Mouse (Mus musculus) kidney, adult 2 months (tissue): ENCODE results near the gene Cbarp. TPM values are rescaled to one million over a fixed set of nuclear protein-coding genes. Genes with fewer than 3 reads are reported as not detected.

Experiments
- DNase-seq: peaks from one replicate; pipeline ENCODE4 v3.0.0; 2021
- H3K27ac ChIP-seq: fragments of 200-500 bp; 2 replicates; pipeline ENCODE4 v1.5.1; 2012; ENCODE audit warnings: low read depth, low read length, control low read depth, inconsistent platforms; ENCODE audit not compliant: insufficient read depth
- H3K27me3 ChIP-seq: fragments of 200-500 bp; replicated peaks from 2 replicates; pipeline ENCODE4 v1.6.1; 2012; ENCODE audit warnings: mild to moderate bottlenecking, moderate library complexity, low read length, inconsistent platforms; ENCODE audit not compliant: control insufficient read depth, insufficient read depth
- H3K36me3 ChIP-seq: fragments of 200-500 bp; 2 replicates; pipeline ENCODE4 v1.6.1; 2012; ENCODE audit warnings: mild to moderate bottlenecking, moderate library complexity, low read length, inconsistent platforms; ENCODE audit not compliant: control insufficient read depth, insufficient read depth
- H3K4me1 ChIP-seq: fragments of 200-500 bp; 2 replicates; pipeline ENCODE4 v1.6.1; 2011; ENCODE audit warnings: low read length; ENCODE audit not compliant: control insufficient read depth, insufficient read depth
- H3K4me3 ChIP-seq: fragments of 200-500 bp; 2 replicates; pipeline ENCODE4 v1.5.1; 2011; ENCODE audit warnings: mild to moderate bottlenecking, low read depth, low read length, control low read depth; ENCODE audit not compliant: insufficient read depth
- CTCF ChIP-seq: fragments of 200-500 bp; conservative IDR thresholded peaks from 2 replicates; pipeline ENCODE4 v1.5.1; 2011; ENCODE audit warnings: low read depth, mild to moderate bottlenecking, control low read depth, low read length, moderate library complexity, mixed read lengths; ENCODE audit not compliant: insufficient read depth, insufficient read length
- POLR2A ChIP-seq: fragments of 200-500 bp; IDR thresholded peaks from one replicate; pipeline ENCODE4 v1.6.1; 2011; ENCODE audit warnings: low read depth, low read length, control low read depth
- WGBS: fragments of 180-500 bp; shearing (Covaris S2); methylation state at CpG from one replicate; pipeline ENCODE4 v1.1.7; 2018; 5-methylcytosine and 5-hydroxymethylcytosine counted together
- polyA plus RNA-seq: library from polyadenylated mRNA; depleted of rRNA; stranded (reverse); fragments of >200 nt; gene quantifications from 2 replicates; pipeline ENCODE4 v1.2.3, GENCODE M21; 2012; rRNA removed

Cbarp gene
- polyA plus RNA-seq, 1 experiment: 8.1 TPM

DNA sequence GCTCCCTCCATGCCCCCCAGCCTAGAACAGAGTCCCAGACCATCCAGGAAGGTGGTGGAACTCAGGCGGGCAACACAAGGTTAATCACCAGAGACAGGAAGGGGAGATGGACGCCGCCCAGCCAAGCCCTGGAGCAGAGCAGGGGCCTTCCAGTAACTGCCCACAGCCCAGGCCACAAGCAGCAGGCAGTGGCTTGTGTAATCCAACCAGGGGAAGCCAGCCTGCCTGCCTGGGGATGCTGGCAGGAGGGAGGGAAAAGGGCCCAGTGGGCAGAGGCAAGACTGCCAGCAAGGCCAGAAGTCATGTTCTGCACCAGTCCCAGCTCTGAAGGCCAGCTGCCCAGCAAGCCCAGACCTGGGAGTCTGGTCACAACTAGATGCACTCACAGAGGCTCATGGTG lies 53.8 kb downstream of the Cbarp start:
- H3K4me1 ChIP-seq: peaks cover 14% of the 10 kb centered on the region
- no peaks in the 10 kb centered on the region for H3K36me3 ChIP-seq
- H3K27me3 ChIP-seq: no peaks in the 10 kb centered on the region
- DNase-seq: no peak
- no peak overlapping the region for H3K4me3 ChIP-seq
- 42% methylated on average over 3 of the region's 3 CpGs for WGBS
- no peak for TF ChIP-seq POLR2A
- no peak for TF ChIP-seq CTCF
- no peak overlapping the region for H3K27ac ChIP-seq

DNA sequence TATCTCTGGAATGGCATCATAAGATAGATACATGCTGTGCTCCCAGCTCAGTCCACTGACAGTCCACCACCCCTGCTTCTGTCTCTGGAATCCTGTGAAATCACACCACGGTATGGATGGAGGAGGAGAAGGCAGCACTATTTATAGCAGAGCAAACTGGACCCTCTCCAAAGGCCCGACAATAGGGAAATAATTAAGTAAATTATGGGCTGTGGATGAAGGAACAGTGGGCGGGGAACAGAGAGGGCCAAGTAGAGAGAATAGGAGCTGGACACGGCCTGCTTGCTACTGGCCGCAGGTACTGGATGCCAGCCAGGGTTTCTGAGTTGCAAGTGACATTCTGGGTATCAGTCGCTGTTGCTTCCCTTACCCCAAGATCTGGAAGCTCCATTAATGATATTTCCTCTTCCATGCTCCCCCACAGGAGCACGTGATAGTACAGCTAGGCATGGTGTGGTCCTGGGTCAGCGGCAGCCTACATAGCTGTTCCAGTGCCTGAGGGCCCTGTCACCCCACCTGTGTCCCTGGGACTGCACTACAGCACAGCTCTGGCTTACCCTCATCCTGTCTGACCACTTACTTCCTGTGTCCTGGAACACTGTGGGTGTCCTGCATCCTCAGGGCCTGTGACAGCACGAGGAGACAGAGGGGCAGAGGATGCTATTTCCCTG lies 55.7 kb downstream of the Cbarp start:
- Histone ChIP-seq H3K27ac (0 out of 2 replicates have a peak overlapping the region, but pooled peaks have one; percentile 6), H3K4me1 (peaks cover 13% of the 10 kb centered on the region), H3K36me3 (no peaks in the 10 kb centered on the region)

DNA sequence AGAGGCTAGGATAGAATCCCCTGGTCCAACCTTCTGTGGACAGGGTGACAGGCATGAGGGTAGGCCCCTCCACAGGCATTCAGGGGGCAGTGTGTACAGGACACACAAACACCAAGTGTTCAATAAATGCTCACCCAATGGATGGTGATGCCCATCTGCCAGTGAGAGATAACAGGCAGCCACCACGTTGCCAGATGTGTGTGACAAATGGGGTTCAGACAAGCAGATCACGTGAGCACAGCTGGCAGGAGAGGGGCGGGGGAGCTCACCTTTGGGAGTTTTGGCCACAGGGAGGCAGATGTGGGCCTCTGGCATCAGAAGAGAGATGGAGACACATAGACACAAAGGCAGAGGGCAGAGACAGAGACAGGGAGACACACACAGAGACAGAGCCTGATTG lies 59.6 kb downstream of the Cbarp start:
- Histone ChIP-seq H3K27me3 (no peaks in the 10 kb centered on the region), H3K27ac (no peak overlapping the region), H3K4me3 (no peak overlapping the region), H3K4me1 (peaks cover 5% of the 10 kb centered on the region), H3K36me3 (no peaks in the 10 kb centered on the region)
- no peak for DNase-seq
- TF ChIP-seq POLR2A (no peak), CTCF (0 out of 2 replicates have a peak, but pooled peaks have one; percentile 2)
- 89% methylated on average over 3 of the region's 3 CpGs for WGBS

More for the DNA sequence above, 55.7 kb downstream of the Cbarp start:
- H3K4me3 ChIP-seq: no peak overlapping the region
- H3K27me3 ChIP-seq: no peaks in the 10 kb centered on the region
- no peak for TF ChIP-seq POLR2A
- TF ChIP-seq CTCF: no peak
- peak; percentile 80 for DNase-seq
- 25% methylated on average over 9 of the region's 9 CpGs for WGBS

Other genes starting within 250 kb of the Cbarp start
- gene Cfd, start 250.0 kb downstream of the Cbarp start, polyA plus RNA-seq: 1,335 and 2,389 TPM in 2 replicates
- gene Med16, start 231.9 kb downstream of the Cbarp start, polyA plus RNA-seq: 57.1 and 75.4 TPM in 2 replicates
- gene Gm26602, start 230.0 kb downstream of the Cbarp start, polyA plus RNA-seq: not detected in 2 replicates
- 5.6 and 9.2 TPM in 2 replicates for gene Kiss1r, start 223.9 kb downstream of the Cbarp start, polyA plus RNA-seq
- 146 and 154 TPM in 2 replicates for gene R3hdm4, start 219.6 kb downstream of the Cbarp start, polyA plus RNA-seq
- 6.7 and 8.1 TPM in 2 replicates for gene Arid3a, start 213.8 kb downstream of the Cbarp start, polyA plus RNA-seq
- gene Wdr18, start 180.7 kb downstream of the Cbarp start, polyA plus RNA-seq: 60.4 and 67.5 TPM in 2 replicates
- gene Grin3b, start 170.1 kb downstream of the Cbarp start, polyA plus RNA-seq: 1.6 and 2.0 TPM in 2 replicates
- 262 and 316 TPM in 2 replicates for gene Tmem259, start 156.5 kb downstream of the Cbarp start, polyA plus RNA-seq
- gene Cnn2, start 152.3 kb downstream of the Cbarp start, polyA plus RNA-seq: 52.3 and 55.5 TPM in 2 replicates
- gene Abca7, start 144.3 kb downstream of the Cbarp start, polyA plus RNA-seq: 10.6 and 11.8 TPM in 2 replicates
- 9.6 and 25.5 TPM in 2 replicates for gene Arhgap45, start 124.2 kb downstream of the Cbarp start, polyA plus RNA-seq
- gene Polr2e, start 101.0 kb downstream of the Cbarp start, polyA plus RNA-seq: 230 and 235 TPM in 2 replicates
- gene Gpx4, start 93.7 kb downstream of the Cbarp start, polyA plus RNA-seq: 1,431 and 1,557 TPM in 2 replicates
- gene Sbno2, start 35.3 kb downstream of the Cbarp start, polyA plus RNA-seq: 27.7 and 30.8 TPM in 2 replicates
- gene Stk11, start 25.0 kb downstream of the Cbarp start, polyA plus RNA-seq: 114 and 117 TPM in 2 replicates
- 1,948 and 2,036 TPM in 2 replicates for gene Atp5d, start 2.2 kb downstream of the Cbarp start, polyA plus RNA-seq
- 65.6 and 67.0 TPM in 2 replicates for gene Midn, start 7.4 kb upstream of the Cbarp start, polyA plus RNA-seq
- gene Cirbp, start 25.1 kb upstream of the Cbarp start, polyA plus RNA-seq: 86.7 and 87.8 TPM in 2 replicates
- gene 1600002K03Rik, start 32.1 kb upstream of the Cbarp start, polyA plus RNA-seq: 7.9 and 11.2 TPM in 2 replicates
- 1.5 TPM in 2 replicates for gene Efna2, start 38.6 kb upstream of the Cbarp start, polyA plus RNA-seq
- gene Mum1, start 85.6 kb upstream of the Cbarp start, polyA plus RNA-seq: 25.6 and 30.4 TPM in 2 replicates
- 1,001 and 1,041 TPM in 2 replicates for gene Ndufs7, start 108.3 kb upstream of the Cbarp start, polyA plus RNA-seq
- 66.7 and 68.4 TPM in 2 replicates for gene Gamt, start 120.2 kb upstream of the Cbarp start, polyA plus RNA-seq
- gene Dazap1, start 120.7 kb upstream of the Cbarp start, polyA plus RNA-seq: 45.6 and 49.1 TPM in 2 replicates
- gene Rps15, start 151.6 kb upstream of the Cbarp start, polyA plus RNA-seq: 1,371 and 1,777 TPM in 2 replicates
- gene Apc2, start 155.1 kb upstream of the Cbarp start, polyA plus RNA-seq: 0.74 and 0.95 TPM in 2 replicates
- 47.8 and 52.5 TPM in 2 replicates for gene 2310011J03Rik, start 179.7 kb upstream of the Cbarp start, polyA plus RNA-seq
- gene Pcsk4, start 188.7 kb upstream of the Cbarp start, polyA plus RNA-seq: 9.1 and 12.2 TPM in 2 replicates
- 24.7 and 25.1 TPM in 2 replicates for gene Reep6, start 189.1 kb upstream of the Cbarp start, polyA plus RNA-seq
- 5.5 and 7.4 TPM in 2 replicates for gene Adamtsl5, start 207.6 kb upstream of the Cbarp start, polyA plus RNA-seq
- 1.8 and 2.0 TPM in 2 replicates for gene Plk5, start 215.6 kb upstream of the Cbarp start, polyA plus RNA-seq
- gene Mex3d, start 246.8 kb upstream of the Cbarp start, polyA plus RNA-seq: 7.9 and 11.9 TPM in 2 replicates